Mouse (Mus musculus) kidney, embryonic 16.5 days (tissue): ENCODE data around the gene Abca8b. TPM values are rescaled to one million over a fixed set of nuclear protein-coding genes. Genes with fewer than 3 reads are reported as not detected.

Experiments used
- ATAC-seq: fragments of 200-750 bp; cut with Nextera tagmentation; 2 replicates; pipeline ENCODE4 v1.8.0; 2017; ENCODE audit warnings: moderate TSS enrichment; ENCODE audit not compliant: low FRiP score, low TSS enrichment
- H3K27ac ChIP-seq: fragments of 300-500 bp; sonication (generic); 2 replicates; pipeline ENCODE4 v1.5.1; 2014; ENCODE audit warnings: low read length
- H3K27me3 ChIP-seq: fragments of 300-500 bp; sonication (generic); 2 replicates; pipeline ENCODE4 v1.6.1; 2014; ENCODE audit warnings: low read length, control low read depth, mixed read lengths; ENCODE audit not compliant: insufficient read depth
- H3K36me3 ChIP-seq: fragments of 300-500 bp; sonication (generic); 2 replicates; pipeline ENCODE4 v1.6.1; 2014; ENCODE audit warnings: low read length, control low read depth, mixed read lengths; ENCODE audit not compliant: insufficient read depth
- H3K4me1 ChIP-seq: fragments of 300-500 bp; sonication (generic); 2 replicates; pipeline ENCODE4 v1.6.1; 2014; ENCODE audit warnings: low read length, control low read depth, mixed read lengths; ENCODE audit not compliant: insufficient read depth
- H3K4me2 ChIP-seq: fragments of 300-500 bp; sonication (generic); replicated peaks from 2 replicates; pipeline ENCODE4 v1.6.1; 2014; ENCODE audit warnings: low read depth, low read length
- H3K4me3 ChIP-seq: fragments of 300-500 bp; sonication (generic); 2 replicates; pipeline ENCODE4 v1.5.1; 2014; ENCODE audit warnings: mild to moderate bottlenecking, low read length
- H3K9ac ChIP-seq: fragments of 300-500 bp; sonication (generic); replicated peaks from 2 replicates; pipeline ENCODE4 v1.6.1; 2014; ENCODE audit warnings: low read length
- H3K9me3 ChIP-seq: fragments of 300-500 bp; sonication (generic); 2 replicates; pipeline ENCODE4 v1.6.1; 2016; ENCODE audit warnings: low read length, control low read depth
- WGBS: fragments of 180-500 bp; shearing (Covaris S2); extraction: QIAGEN DNeasy Blood & Tissue Kit; methylation state at CpG from one replicate; pipeline ENCODE4 v1.1.7; 2014; 5-methylcytosine and 5-hydroxymethylcytosine counted together
- polyA plus RNA-seq: library from polyadenylated mRNA; unstranded; fragments of >200 nt; fragmentation: Nextera tagmentation; extraction: Ambion mirVana; gene quantifications from 2 replicates; pipeline ENCODE4 v1.2.1, GENCODE M21; 2015

The Abca8b gene
- polyA plus RNA-seq, 1 experiment from 2014 or later: 0.52 TPM

DNA sequence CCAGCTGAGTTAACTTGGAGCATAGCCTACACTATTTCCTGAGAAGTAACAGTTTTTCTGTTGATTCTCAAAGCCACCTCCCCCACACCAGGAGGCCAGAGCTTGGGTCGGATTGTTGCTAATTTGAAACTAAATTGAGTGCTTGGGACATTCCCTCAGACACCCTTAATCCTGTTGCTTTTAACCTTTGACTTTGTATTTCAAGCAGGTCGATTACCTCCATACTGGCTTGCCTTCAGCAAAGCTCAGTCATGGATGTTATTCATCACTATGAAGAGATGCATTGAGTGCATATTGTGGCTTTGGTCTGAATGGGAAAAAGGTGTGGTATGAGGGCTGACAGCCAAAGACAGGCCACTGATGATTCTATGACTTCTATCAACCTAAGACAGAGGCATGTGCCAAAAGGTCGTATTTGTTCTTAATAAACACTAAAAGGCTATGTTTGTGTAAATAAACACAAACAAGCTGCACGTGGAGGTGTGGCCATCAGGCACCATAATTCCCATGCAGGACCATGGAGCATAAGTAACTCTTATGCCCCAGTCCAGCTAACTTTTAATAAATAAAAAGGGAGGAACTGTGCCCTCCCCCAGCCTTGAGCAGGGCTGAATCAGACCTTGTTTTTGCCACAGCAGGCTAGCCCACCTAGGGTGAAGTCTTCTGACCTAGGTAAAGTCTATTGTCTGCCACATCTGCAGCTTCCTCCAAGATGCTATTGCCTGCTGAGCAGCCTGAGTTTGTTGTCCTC lies 95.0 kb downstream of the Abca8b start:
- Histone ChIP-seq H3K27me3 (no peaks in the 10 kb centered on the region), H3K27ac (no peak overlapping the region), H3K36me3 (no peaks in the 10 kb centered on the region), H3K9me3 (no peaks in the 10 kb centered on the region), H3K4me2 (no peak overlapping the region), H3K9ac (no peak overlapping the region), H3K4me1 (peaks cover under 1% of the 10 kb centered on the region; the same call in 1 of the 2 replicates), H3K4me3 (no peak overlapping the region)
- 32% methylated on average over 4 of the region's 4 CpGs for WGBS
- ATAC-seq: no peak

- no peak overlapping the region for H3K4me2 ChIP-seq
- H3K9ac ChIP-seq: no peak overlapping the region
- H3K9me3 ChIP-seq: 0 out of 2 replicates have a peak, but pooled peaks cover 4% of the 10 kb centered on the region
- no peak for ATAC-seq
- no peaks in the 10 kb centered on the region for H3K27me3 ChIP-seq
- no peak overlapping the region for H3K27ac ChIP-seq
- H3K4me1 ChIP-seq: peaks cover 5% of the 10 kb centered on the region; the same call in 1 of the 2 replicates
- H3K36me3 ChIP-seq: no peaks in the 10 kb centered on the region
- no peak overlapping the region for H3K4me3 ChIP-seq
- 88% methylated on average over 6 of the region's 6 CpGs for WGBS
These were observed 96.7 kb downstream of the Abca8b start for GRCm38 (mm10) chr11:109898791-109899467.

- Histone ChIP-seq H3K4me3 (no peak overlapping the region), H3K9ac (no peak overlapping the region), H3K36me3 (no peaks in the 10 kb centered on the region), H3K27me3 (no peaks in the 10 kb centered on the region), H3K4me1 (0 out of 2 replicates have a peak, but pooled peaks cover 5% of the 10 kb centered on the region), H3K4me2 (no peak overlapping the region), H3K9me3 (0 out of 2 replicates have a peak, but pooled peaks cover 4% of the 10 kb centered on the region), H3K27ac (no peak overlapping the region; the same call in 1 of the 2 replicates)
- WGBS: 51% methylated on average over 6 of the region's 6 CpGs
- no peak; the same call in 1 of the 2 replicates for ATAC-seq
These were observed 99.6 kb downstream of the Abca8b start for GRCm38 (mm10) chr11:109895952-109896530.

DNA sequence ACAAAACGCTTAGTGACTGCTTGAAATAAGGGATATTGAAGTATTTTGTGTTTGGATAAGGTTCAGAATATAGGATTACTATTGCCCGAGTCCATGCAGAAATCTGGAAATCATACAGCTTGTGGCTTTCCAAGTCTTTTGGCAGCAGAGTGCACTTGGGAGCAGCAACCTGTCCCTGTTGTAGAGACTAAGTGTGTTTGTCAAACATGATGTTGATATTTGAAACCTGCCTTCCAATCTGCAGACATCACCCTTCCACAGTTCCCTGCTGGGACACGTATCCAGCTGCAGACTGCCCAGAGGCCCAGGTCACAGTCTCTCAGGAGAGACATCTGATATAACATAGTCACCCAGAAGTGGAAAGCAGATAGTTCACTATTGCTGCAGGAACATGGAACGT lies 100.1 kb downstream of the Abca8b start:
- H3K4me3 ChIP-seq: no peak overlapping the region
- 0 out of 2 replicates have a peak, but pooled peaks cover 5% of the 10 kb centered on the region for H3K4me1 ChIP-seq
- 56% methylated on average over 4 of the region's 4 CpGs for WGBS
- ATAC-seq: no peak
- H3K4me2 ChIP-seq: no peak overlapping the region
- 0 out of 2 replicates have a peak, but pooled peaks cover 4% of the 10 kb centered on the region for H3K9me3 ChIP-seq
- no peak overlapping the region for H3K27ac ChIP-seq
- H3K9ac ChIP-seq: no peak overlapping the region
- no peaks in the 10 kb centered on the region for H3K27me3 ChIP-seq
- no peaks in the 10 kb centered on the region for H3K36me3 ChIP-seq

GRCm38 (mm10) chr11:109893894-109894804 lies 101.5 kb downstream of the Abca8b start:
- Histone ChIP-seq H3K4me1 (0 out of 2 replicates have a peak, but pooled peaks cover 5% of the 10 kb centered on the region), H3K9me3 (0 out of 2 replicates have a peak, but pooled peaks cover 4% of the 10 kb centered on the region), H3K27me3 (no peaks in the 10 kb centered on the region), H3K4me2 (no peak overlapping the region), H3K4me3 (no peak overlapping the region), H3K9ac (no peak overlapping the region), H3K27ac (no peak overlapping the region), H3K36me3 (no peaks in the 10 kb centered on the region)
- 76% methylated on average over 3 of the region's 3 CpGs for WGBS
- no peak for ATAC-seq

DNA sequence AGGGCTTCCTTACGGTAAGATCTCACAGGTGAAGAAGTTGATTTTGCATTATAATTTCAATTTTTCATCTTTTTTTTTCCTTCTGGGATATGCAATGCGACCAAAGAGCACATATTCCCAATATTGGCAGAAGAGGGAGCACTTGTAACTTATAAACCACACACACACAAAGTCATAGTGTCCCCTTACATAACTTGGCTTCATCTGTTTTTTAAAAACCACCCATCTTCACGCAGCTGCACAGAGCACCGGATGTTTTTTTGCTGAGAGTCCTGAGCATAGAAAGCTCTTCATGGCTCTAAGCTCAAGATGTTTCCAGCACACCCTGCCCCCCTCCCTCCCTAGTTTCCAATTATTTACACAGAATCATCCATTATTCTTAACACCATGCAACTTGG lies 103.7 kb downstream of the Abca8b start:
- WGBS: 65% methylated on average over 4 of the region's 4 CpGs
- Histone ChIP-seq H3K36me3 (no peaks in the 10 kb centered on the region), H3K27ac (no peak overlapping the region), H3K4me1 (0 out of 2 replicates have a peak, but pooled peaks cover 5% of the 10 kb centered on the region), H3K27me3 (no peaks in the 10 kb centered on the region), H3K4me2 (no peak overlapping the region), H3K4me3 (no peak overlapping the region), H3K9ac (no peak overlapping the region), H3K9me3 (peaks cover 6% of the 10 kb centered on the region; the same call in 1 of the 2 replicates)
- ATAC-seq: 0 out of 2 replicates have a peak, but pooled peaks have one; percentile 19

DNA sequence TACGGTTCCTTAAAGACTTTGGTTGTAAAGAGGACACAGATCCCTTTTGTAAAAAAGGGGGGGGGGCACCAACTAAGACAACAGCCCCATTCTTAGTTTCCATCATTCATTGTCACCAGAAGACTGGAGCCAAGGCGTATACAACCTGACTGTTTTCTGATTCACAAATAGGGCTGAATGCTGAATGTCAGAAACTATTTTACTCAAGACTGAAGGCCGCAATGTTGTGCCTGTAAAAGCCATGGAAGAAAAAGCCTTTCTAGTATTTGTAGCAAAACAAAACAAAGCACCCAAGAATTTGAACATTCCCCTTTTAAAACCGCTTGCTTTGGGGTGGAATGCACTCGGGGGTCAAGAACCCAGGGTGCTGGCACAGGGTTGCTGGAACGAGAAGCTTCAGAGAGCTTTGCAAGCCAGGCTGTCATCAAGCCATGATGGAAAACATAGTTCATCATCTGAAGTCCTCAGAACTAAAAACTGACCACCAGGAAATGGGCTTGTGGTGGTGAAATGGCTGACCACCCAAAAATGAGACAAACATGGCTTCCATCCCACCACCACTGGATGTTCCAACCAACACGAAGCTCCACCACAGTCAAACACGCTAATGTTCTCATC lies 104.2 kb downstream of the Abca8b start:
- H3K36me3 ChIP-seq: no peaks in the 10 kb centered on the region
- H3K4me1 ChIP-seq: 0 out of 2 replicates have a peak, but pooled peaks cover 5% of the 10 kb centered on the region
- H3K4me2 ChIP-seq: no peak overlapping the region
- H3K9me3 ChIP-seq: peaks cover 6% of the 10 kb centered on the region; the same call in 1 of the 2 replicates
- H3K27me3 ChIP-seq: no peaks in the 10 kb centered on the region
- no peak overlapping the region for H3K9ac ChIP-seq
- no peak for ATAC-seq
- no peak overlapping the region for H3K4me3 ChIP-seq
- WGBS: 84% methylated on average over 8 of the region's 8 CpGs
- H3K27ac ChIP-seq: no peak overlapping the region

- Histone ChIP-seq H3K9ac (no peak overlapping the region), H3K36me3 (no peaks in the 10 kb centered on the region), H3K4me3 (no peak overlapping the region), H3K9me3 (peaks cover 6% of the 10 kb centered on the region; the same call in 1 of the 2 replicates), H3K4me2 (no peak overlapping the region), H3K27me3 (no peaks in the 10 kb centered on the region), H3K27ac (no peak overlapping the region), H3K4me1 (peaks cover 3% of the 10 kb centered on the region; the same call in 1 of the 2 replicates)
- WGBS: 95% methylated on average over 4 of the region's 4 CpGs
- no peak for ATAC-seq
These were observed 106.0 kb downstream of the Abca8b start for GRCm38 (mm10) chr11:109889595-109889994.
